Mouse (Mus musculus) cerebellum, postnatal 4 days (tissue): ENCODE data around the gene Padi6.

Experiments
- DNase-seq, 2 experiments: peaks; one replicate each; pipeline ENCODE4 v3.0.0; 2022; ENCODE audit warnings: low spot score in 2 of 2, mixed read lengths in 1 of 2

The Padi6 gene

DNA sequence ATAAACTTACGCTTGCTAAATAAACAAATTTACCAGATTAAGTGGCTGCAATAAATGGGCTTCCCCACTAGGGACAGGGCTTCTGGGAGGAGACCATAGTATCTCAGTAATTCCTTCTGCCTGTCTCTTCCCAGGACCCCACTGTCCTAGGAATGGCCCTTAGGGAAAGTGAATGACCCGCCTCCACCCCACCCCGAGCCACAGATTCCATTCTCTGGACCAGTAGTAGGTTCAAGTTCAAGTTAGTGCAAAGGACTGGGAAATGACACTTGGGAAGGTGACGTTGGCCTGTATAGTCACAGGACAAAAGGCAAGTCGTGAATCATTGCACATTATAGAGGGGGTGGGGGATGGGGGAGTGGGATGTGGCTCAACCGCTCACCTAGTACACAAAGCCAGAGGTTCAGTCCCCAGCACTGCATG, 57.6 kb downstream of the Padi6 start:
- DNase-seq: no peak

DNA sequence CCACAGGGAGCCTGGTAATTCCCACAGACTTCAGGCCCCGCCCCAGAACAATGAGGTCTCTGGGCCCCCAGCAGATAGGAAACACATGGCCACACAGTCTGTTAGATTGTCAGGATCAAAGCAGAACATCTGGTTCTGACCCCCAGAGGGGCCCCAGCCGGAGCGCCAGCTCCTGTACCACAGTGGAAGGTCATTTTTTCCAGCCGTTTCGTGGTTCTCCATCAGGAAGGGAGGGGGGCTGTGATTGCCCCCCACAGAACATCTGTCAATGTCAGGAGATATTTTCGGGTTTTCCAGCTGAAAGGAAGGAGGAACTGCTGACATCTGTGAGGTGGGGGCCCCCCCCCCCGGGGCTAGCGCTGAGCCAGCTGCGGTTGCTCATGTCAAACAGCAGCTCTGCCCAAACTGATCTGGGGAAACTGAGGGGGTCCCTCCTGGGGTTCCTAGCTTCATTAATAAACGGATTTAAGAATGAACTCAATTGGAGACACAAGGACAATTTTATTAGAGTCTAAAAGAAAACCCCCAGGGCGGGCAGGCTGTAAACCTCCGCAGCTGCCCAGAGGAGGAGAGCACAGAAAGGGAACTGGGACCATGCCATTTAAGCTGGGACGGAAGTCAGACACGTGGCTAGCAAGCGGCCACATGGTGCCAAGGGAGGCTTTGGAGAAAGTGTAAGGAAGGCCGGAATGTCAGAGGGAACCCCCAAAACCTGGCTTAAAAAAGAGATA, 58.1 kb downstream of the Padi6 start:
- DNase-seq: no peak

DNA sequence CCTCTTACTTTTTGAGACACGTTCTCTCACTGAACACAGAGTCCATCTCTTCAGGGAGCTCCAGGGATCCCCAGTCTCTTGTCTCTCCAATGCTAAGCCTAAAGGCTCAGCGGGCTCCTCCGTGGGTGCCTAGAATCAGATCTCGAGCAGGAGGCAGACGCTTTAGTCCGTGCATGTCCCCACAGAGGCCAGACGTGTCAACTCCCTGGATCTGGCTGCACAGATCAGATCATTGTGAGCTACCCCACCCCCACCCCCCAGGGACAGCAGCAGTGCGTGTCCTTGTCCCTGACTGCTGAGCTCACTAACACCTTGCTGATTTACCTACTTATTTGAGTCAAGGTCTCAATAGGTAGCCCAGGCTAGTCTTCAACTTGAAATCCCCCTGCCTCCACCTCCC, 58.8 kb downstream of the Padi6 start:
- no peak for DNase-seq

DNA sequence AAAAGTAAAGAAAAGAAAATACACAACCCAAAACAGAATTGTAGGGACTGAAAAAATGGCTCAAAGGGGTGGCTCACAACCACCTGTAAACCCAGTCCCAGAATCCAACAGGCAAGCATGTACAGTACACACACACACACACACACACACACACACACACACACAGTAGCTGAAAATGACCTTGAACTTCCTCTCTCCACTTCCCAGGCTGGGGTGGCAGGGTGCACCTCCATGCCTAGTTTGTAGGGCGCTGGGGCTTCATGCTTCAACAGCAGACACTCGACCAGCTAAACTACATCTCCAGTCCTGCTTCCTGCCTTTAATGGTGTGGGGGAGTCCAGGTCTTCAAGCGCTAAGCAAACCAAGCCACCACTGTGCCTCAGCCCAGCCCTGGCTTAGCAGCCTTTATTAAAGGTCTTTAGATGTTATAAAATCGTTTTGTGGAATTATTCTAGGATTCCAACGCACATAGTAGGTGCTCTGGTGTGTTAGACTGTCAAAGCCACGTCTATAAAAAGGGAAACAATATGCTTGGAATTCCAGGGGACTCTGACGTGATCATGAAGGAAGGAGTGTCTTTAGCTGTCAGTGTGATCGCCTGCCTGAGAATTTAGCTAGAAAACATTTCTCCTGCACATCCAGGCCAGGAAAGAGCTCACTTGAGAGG, 61.6 kb downstream of the Padi6 start:
- DNase-seq: no peak

DNA sequence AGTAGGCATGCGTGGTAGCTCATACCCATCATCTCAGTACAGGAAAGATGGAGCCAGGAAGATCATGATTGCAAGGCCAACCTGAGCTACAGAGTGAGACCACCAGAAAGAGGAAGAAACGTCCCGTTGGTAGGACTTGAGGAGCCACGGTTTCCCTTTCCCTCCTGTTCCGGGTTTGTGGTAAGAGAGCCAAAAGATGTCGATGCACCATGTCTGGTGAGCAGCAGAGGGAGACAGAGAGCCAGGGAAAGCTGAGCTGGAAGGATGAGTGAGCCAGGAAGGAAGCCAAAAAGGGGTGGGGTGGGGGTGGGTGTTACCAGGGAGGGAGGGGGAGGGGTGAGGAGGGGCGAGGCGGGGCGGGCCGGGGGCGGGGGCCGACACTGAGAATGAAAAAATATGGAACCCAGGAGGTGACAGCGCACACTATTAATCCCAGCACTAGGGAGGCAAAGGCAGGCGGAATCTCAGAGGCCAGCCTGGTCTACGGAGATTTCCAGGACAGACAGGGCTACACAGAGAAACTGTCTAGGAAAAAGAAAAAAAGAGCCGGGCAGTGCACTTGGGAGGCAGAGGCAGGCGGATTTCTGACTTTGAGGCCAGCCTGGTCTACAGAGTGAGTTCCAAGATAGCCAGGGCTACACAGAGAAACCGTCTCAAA, 62.6 kb downstream of the Padi6 start:
- peak; percentile 59 to 83 for DNase-seq

DNA sequence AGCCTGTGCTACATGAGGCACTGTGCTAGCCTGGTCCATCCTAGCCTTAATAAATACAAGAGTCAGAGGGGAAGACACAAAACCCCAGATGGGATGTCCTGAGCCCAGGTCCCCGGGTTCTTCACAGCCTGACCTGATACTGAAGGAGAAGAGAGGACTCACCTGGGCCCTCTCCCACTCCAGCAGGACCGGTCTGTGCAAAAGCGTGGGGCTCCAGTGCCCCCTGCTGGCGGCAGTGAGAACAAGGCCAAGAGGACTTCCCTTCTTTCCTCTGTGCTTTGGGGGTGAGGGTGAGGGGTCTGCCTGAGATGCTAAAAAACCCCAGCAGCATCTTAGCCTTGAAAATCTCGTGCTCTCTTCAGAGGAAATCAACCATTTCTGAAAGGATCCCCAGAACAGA, 63.4 kb downstream of the Padi6 start:
- peak in 1 of 2 experiments; percentile 46 for DNase-seq
